Mouse (Mus musculus) gastrocnemius, postnatal 4 days (tissue): ENCODE results near the gene Clcn5. TPM values are rescaled to one million over a fixed set of nuclear protein-coding genes. Genes with fewer than 3 reads are reported as not detected.
A peak's percentile ranks its signal among the peaks of the same experiment; 100 is the strongest.

Source experiments
- DNase-seq, 2 experiments: peaks; one replicate each; pipeline ENCODE4 v3.0.0; 2021 to 2022; ENCODE audit warnings: low spot score in 2 of 2, mixed read lengths in 2 of 2
- microRNA-seq: library from miRNA; unstranded; fragments of <30 nt; microRNA quantifications from one replicate; pipeline ENCODE4 v1.2.0, GENCODE M21; 2021
- total RNA-seq, 2 experiments: library from RNA; stranded (reverse); gene quantifications; 2 replicates each; pipeline ENCODE4 v1.2.3; 2021

The Clcn5 gene
- total RNA-seq, 2 experiments from 2014 or later, result 78.2 to 85.7 TPM

DNA sequence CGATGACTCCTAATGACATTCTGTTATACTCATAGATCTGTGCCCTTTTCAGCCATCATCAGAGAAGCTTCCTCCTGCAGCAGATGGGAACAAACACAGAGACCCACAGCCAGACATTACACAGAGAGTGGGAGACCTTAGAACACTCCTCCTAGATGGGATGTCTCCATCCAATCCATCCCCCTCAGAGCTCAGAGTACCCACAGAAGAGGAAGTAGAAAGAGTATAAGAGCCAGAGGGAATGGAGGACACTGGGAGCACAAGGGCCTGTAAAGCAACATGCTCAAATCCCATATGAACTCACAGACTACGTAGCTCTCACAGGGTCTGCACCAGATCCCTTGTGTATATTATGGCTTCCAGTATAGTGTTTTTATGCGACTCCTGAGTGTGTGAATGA lies 115.6 kb downstream of the Clcn5 start:
- DNase-seq, result no peak

- DNase-seq, result no peak
Observed at GRCm38 (mm10) chrX:7197833-7198232, 121.3 kb downstream of the Clcn5 start.

- no peak for DNase-seq
Observed at GRCm38 (mm10) chrX:7190816-7191215, 128.3 kb downstream of the Clcn5 start.

- peak in 1 of 2 experiments; percentile 13 for DNase-seq
Observed at GRCm38 (mm10) chrX:7188311-7188807, 130.8 kb downstream of the Clcn5 start.

GRCm38 (mm10) chrX:7187455-7188310 lies 131.5 kb downstream of the Clcn5 start:
- no peak for DNase-seq

DNA sequence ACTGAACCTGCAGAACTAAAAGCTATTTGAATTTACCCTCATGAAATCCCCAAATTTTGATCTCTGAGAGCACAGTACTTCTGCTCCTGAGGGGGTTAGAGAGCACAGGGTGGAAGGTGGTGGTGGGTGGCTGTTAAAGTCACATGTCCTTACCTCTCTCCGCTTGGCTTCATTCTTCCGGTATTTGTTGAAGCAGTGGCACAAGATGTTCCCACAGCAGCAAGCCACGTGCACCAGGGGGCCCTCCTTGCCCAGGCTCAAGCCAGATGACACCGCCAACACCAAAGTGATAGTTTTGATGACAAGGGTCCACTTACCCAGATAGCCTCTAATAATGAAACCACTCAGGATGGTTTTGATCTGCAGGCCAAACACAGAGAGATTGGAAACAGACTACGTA lies 149.0 kb downstream of the Clcn5 start:
- no peak for DNase-seq

DNA sequence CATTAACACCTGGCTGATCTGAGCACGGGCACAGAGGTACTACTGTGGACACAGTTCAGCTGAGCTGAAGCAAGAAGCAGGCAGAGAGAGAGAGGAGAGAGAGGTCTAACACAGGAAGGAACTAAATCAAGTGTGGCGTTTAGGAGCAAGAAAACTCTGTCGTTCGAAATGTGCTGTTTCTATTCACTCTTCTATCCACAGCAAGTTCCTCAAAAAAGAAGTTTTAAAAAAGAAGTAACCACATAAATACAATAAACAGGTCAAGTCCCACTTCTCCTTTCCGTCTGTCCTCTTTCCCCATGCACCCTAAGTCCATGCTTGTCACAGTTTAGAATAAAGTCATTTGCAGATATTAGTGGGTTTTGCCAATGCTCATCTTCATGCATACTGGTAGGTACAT lies 150.4 kb downstream of the Clcn5 start:
- no peak for DNase-seq

- DNase-seq, result no peak
Observed at GRCm38 (mm10) chrX:7157976-7158375, 161.2 kb downstream of the Clcn5 start.

- DNase-seq, result peak in 1 of 2 experiments; percentile 24
Observed at GRCm38 (mm10) chrX:7156026-7156732, 163.0 kb downstream of the Clcn5 start.

GRCm38 (mm10) chrX:7150129-7150528 lies 169.0 kb downstream of the Clcn5 start:
- no peak for DNase-seq

GRCm38 (mm10) chrX:7146156-7146555 lies 173.0 kb downstream of the Clcn5 start:
- no peak for DNase-seq

- DNase-seq, result no peak
Observed at GRCm38 (mm10) chrX:7121618-7122280, 197.4 kb downstream of the Clcn5 start.

GRCm38 (mm10) chrX:7114885-7115284 lies 204.3 kb downstream of the Clcn5 start:
- DNase-seq, result no peak

Small RNA genes lying within 50 kb of the gene (microRNA-seq; reads per million reads assigned to microRNA genes)
- gene Mir188, result 612 reads per million, percentile 70 among the genes with 10 or more reads in this experiment
- 136 reads per million, percentile 54 among the genes with 10 or more reads in this experiment for gene Mir362
- gene Mir500, result 509 reads per million, percentile 67 among the genes with 10 or more reads in this experiment
- 1,532 reads per million, percentile 80 among the genes with 10 or more reads in this experiment for gene Mir501
- 4,447 reads per million, percentile 89 among the genes with 10 or more reads in this experiment for gene Mir532

Other genes with a start within 250 kb of the Clcn5 start
- 1 to 10 TPM; 1.5 to 1.6 TPM for gene Usp27x, start 56.5 kb upstream of the Clcn5 start, total RNA-seq